Mouse (Mus musculus): ENCODE data around the gene Akr1b7. TPM values are rescaled to one million over a fixed set of nuclear protein-coding genes. Genes with fewer than 3 reads are reported as not detected.

Akr1b7 gene
- 0.45 to 0.92 TPM (median 0.88 TPM) in 3 of 4 replicates, not detected in the other for total RNA-seq (2023)

GRCm38 (mm10) chr6:34412023-34412422 lies at the start of gene Akr1b7:
Akr1b7 (plus strand) TSS chr6:34412334.

GRCm38 (mm10) chr6:34384110-34384661 lies 27.9 kb upstream of the Akr1b7 start, which contains the start of gene Akr1b10:
Akr1b10 (plus strand) TSS chr6:34384218.

Other genes with a start within 250 kb of the Akr1b7 start
- 23.3 to 25.5 TPM (median 24.1 TPM) in 4 replicates for gene Slc35b4, start 235.2 kb upstream of the Akr1b7 start, total RNA-seq (2023)
- gene Akr1b3, start 94.9 kb upstream of the Akr1b7 start, total RNA-seq (2023): 77.9 to 94.8 TPM (median 92.9 TPM) in 4 replicates
- gene Akr1b8, start 58.2 kb upstream of the Akr1b7 start, total RNA-seq (2023): 0.72 TPM in 1 of 4 replicates, not detected in the others
- gene Akr1b10, start 28.1 kb upstream of the Akr1b7 start, total RNA-seq (2023): 30.2 to 37.6 TPM (median 33.5 TPM) in 4 replicates
- gene Bpgm, start 63.9 kb downstream of the Akr1b7 start, total RNA-seq (2023): 13.4 to 15.4 TPM (median 13.9 TPM) in 4 replicates
- 0.15 to 1.4 TPM (median 0.48 TPM) in 4 replicates for gene Cald1, start 186.2 kb downstream of the Akr1b7 start, total RNA-seq (2023)